Comparison of ENCODE assay signal across 15 mouse cellular contexts in the genomic region with DNA sequence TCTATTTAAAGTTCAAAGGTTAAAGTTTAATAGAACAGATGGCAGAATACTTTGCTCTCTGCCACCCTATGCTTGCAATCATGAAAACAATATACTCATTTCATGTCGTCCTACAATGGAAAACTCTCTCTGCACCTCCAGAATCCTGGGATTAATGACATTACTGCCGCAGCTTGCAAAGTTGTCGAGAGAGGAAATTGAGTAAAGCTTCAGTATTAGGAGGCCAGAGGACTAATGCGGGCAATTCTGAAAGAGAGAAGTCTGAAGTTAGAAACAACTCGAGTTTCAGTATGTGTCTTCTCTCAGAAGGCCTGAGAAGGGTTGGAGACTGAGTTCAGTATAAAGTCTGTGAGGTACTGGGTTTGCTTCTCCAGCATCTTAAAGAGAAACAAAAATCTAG.
"Had no signal": no experiment of that assay in that cellular context is flagged by ENCODE, and none has a peak within 500 bp of the region (broad histone marks: within the 10 kb centered on the region; RNA-seq: fewer than 3 reads in every experiment).

No protein-coding gene starts in this region.

- H3K4me3 ChIP-seq: left cerebral cortex, adult 2 months; limb, embryonic 10.5 days; liver, embryonic 15.5 days; lung, embryonic 15.5 days; midbrain, embryonic 12.5 days; neural tube, embryonic 13.5 days had no signal

- H3K4me2 ChIP-seq: liver, embryonic 15.5 days; lung, embryonic 15.5 days; midbrain, embryonic 12.5 days; neural tube, embryonic 13.5 days had no signal

- H3K9ac ChIP-seq: liver, embryonic 15.5 days; lung, embryonic 15.5 days; midbrain, embryonic 12.5 days; neural tube, embryonic 13.5 days had no signal

- H3K27ac ChIP-seq: left cerebral cortex, adult 2 months; limb, embryonic 10.5 days; liver, embryonic 15.5 days; lung, embryonic 15.5 days; macrophage; midbrain, embryonic 12.5 days; neural tube, embryonic 13.5 days had no signal

- H3K36me3 ChIP-seq: limb, embryonic 10.5 days; liver, embryonic 15.5 days; lung, embryonic 15.5 days; midbrain, embryonic 12.5 days; neural tube, embryonic 13.5 days had no signal

- H3K9me3 ChIP-seq: limb, embryonic 10.5 days; liver, embryonic 15.5 days; lung, embryonic 15.5 days; midbrain, embryonic 12.5 days; neural tube, embryonic 13.5 days had no signal

- ATAC-seq: midbrain, embryonic 16.5 days had no signal

- H3K27me3 ChIP-seq: liver, embryonic 15.5 days; lung, embryonic 15.5 days; midbrain, embryonic 12.5 days; neural tube, embryonic 13.5 days had no signal

- DNase-seq: kidney, adult 11 months; kidney, postnatal 10 days; kidney, postnatal 4 days; lung, postnatal 14 days; retina, postnatal 1 day; right cerebral cortex, postnatal 14 days; thymus, postnatal 36 days had no signal
